In the genomic region with DNA sequence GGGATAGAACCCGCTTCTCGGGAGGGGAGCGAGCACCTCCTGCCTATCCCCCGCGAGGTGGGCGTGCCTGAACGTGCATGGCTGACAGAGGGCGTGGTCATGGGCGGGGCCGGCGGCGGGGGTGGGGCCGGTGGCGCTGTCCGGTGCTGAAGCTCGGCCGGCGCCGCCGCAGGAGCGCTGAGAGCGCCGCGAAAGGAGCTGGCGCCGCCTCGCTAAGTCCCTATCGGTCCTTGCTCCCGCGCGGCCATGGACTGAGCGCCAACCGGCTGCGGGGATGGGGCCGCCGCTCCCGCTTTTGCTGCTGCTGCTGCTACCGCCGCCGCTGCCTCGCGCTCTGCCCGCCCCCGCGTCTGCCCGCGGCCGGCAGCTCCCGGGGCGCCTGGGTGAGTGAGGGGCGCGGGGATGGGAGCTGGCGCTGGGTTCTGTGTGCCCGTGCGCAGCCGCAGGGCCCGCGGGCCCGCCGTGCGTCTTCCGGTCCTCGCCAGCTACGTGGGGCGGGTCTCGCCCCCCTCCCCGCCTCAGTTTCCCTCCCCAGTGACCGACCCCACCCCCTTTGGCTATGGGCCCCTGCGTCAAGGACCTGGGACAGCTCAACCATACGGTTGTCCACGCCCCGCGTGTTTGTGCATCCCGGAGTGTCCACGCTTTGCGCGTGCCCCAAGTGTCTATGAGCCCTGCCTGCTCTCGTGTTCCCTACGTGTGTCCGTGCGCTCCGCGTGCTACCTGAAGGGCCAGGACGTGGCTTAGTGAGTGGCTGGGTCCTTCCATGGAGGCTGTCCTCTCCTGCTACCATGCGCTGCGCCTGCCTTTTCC, we compare ENCODE assay signal across 8 mouse cellular contexts. TPM values are rescaled to one million over a fixed set of nuclear protein-coding genes. Genes with fewer than 3 reads are reported as not detected.
DNase-seq lines count a peak whose midpoint lies in the region; ATAC-seq lines count a peak whose summit lies in the region.

A gene (plus strand): TSS at position 130 of the 813 bp plus-strand sequence.

- intact Hi-C loops in gastrocnemius, postnatal 14 days (cut with DNase I; ENCODE audit: low total_unique reads), result no loop called here
- intact Hi-C loops in left cerebral cortex, postnatal 25 days (cut with DNase I), result loop anchor here (5.0 kb wide), 1 partner anchor 112 kb away; no protein-coding TSS in a partner anchor

- DNase-seq in adrenal gland, adult 2 months, result peak; percentile 79
- peak; percentile 83 to 94 for DNase-seq in cerebellum, postnatal 25 days
- DNase-seq in gastrocnemius, postnatal 14 days, result peak; percentile 57
- DNase-seq in kidney, adult 11 months, result peak; percentile 30
- DNase-seq in left cerebral cortex, postnatal 25 days (ENCODE audit: low spot score in 2 of 2), result peak; percentile 74 to 77
- DNase-seq in right cerebral cortex, postnatal 25 days, result peak; percentile 80

- peak; percentile 92 for ATAC-seq in megakaryocyte progenitor cell, adult 5-6 weeks (replicated peaks; ENCODE audit: poor library complexity)
- ATAC-seq in erythroid progenitor cell, adult 5-6 weeks (replicated peaks; ENCODE audit: low FRiP score, poor library complexity, severe bottlenecking), result no peak; the same call in 1 of the 2 replicates

RNA-seq across cellular contexts. Expression of the gene that starts here (rescaled TPM):
- 10 to 100 TPM; 17.4 to 25.4 TPM for total RNA-seq in adrenal gland, adult 2 months (2021)
- polyA plus RNA-seq in adrenal gland, adult 2 months (2012; rRNA removed), result 18.7 and 22.3 TPM in 2 replicates
- not detected for total RNA-seq in gastrocnemius, postnatal 14 days (2021)
- total RNA-seq in left cerebral cortex, postnatal 25 days (2021), result 100 to 1,000 TPM; 356 to 377 TPM
- not detected in 2 replicates for total RNA-seq in megakaryocyte progenitor cell, adult 5-6 weeks (2015)
- not detected in 2 replicates for total RNA-seq in megakaryocyte progenitor cell, adult 5-6 weeks (2017)
- total RNA-seq in erythroid progenitor cell, adult 5-6 weeks (2015; ENCODE audit: low replicate concordance), result not detected in 2 replicates
- not detected in 2 replicates for total RNA-seq in erythroid progenitor cell, adult 5-6 weeks (2017; ENCODE audit: low replicate concordance)

Comparison
In these comparisons a context has a peak if more than half of its experiments do, and no peak if none do; other contexts are left out.
1. RNA of the gene that starts here (total RNA-seq): 356 to 377 TPM in left cerebral cortex, postnatal 25 days and 17.4 to 25.4 TPM in adrenal gland, adult 2 months; not detected in gastrocnemius, postnatal 14 days, not detected in megakaryocyte progenitor cell, adult 5-6 weeks and not detected in erythroid progenitor cell, adult 5-6 weeks; every median in the first group is over 10 times any median in the second.
2. RNA of the gene that starts here (total RNA-seq): 356 to 377 TPM in left cerebral cortex, postnatal 25 days; 17.4 to 25.4 TPM in adrenal gland, adult 2 months; every median in the first group is over 10 times any median in the second.
3. Peak in DNase-seq in gastrocnemius, postnatal 14 days; RNA of the gene not detected or under 1 TPM.
4. Peak in ATAC-seq in megakaryocyte progenitor cell, adult 5-6 weeks; RNA of the gene not detected or under 1 TPM.
5. DNase-seq: peak in every context shown above with its lines; median percentile 88 in cerebellum, postnatal 25 days; 80 in right cerebral cortex, postnatal 25 days; 79 in adrenal gland, adult 2 months; 76 in left cerebral cortex, postnatal 25 days; 57 in gastrocnemius, postnatal 14 days; 30 in kidney, adult 11 months.